Mouse (Mus musculus) right cerebral cortex, adult 18-20 months (tissue): ENCODE data around the gene Med17.

Experiments used
- DNase-seq: peaks from one replicate; pipeline ENCODE4 v3.0.0; 2022; ENCODE audit warnings: mixed read lengths

Med17 gene

GRCm38 (mm10) chr9:15233604-15234003, 46.1 kb downstream of the Med17 start:
- no peak for DNase-seq

GRCm38 (mm10) chr9:15232445-15232844, 47.3 kb downstream of the Med17 start:
- DNase-seq, result no peak

DNA sequence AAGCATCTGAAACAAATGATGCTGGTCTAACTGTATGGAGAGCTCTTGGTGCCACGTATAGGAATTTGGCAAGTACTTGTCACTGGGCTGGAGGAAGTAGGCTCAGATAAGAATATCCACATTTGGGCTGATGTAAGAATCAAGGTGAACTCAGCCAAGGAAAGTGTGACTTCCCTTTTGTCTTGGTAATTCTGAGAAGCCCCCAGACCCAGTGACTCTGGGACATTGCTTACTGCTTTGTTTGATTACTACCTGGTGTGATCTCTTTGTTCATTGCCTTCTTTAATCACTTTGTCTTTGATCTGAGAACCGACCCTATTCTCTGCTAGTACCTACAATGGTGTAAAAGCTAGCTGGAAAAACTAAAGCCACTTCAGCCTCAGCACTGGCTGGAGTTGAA, 54.8 kb downstream of the Med17 start:
- DNase-seq, result no peak

DNA sequence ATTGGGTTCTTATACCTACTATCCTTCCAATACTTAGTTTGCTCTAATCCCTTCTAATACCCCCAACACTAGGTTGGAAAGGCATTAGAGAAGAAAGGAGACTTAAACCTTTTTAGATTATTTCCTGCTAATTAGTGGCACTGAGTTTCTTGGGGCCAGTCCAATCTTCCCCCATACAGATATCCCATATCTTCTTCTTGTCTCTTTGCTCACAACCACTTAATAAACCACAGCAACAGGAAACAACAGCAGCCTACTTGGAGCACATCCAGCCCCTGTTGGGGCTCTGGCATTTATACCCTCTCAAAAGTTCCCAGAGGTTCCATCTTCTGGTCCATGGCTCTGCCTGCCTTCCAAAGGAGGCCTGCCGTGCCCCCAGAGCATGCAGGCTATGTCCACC, 66.0 kb downstream of the Med17 start:
- DNase-seq, result no peak

DNA sequence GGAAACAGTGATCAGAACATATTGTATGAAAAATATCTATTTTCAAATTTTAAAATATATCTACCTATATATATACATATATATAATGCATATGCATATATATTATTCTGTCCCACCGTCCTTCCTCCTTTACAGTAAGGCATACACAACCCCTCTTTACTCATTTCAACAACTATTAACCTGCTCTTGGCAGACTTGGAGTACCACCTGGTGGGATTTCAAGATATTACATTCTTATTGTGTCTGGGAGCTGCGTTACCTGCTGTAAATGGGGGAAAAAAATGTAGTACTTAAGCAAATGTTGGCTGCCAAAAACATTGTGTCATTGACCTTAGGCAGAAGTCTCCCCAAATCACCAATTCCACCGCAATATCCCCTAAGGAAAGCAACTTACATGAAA, 67.9 kb downstream of the Med17 start:
- DNase-seq, result peak; percentile 15
